Mouse (Mus musculus) neural tube, embryonic 10.5 days (tissue): ENCODE results near the gene Xirp2.
"Not testable (repeated sequence)": the region's sequence is repeated elsewhere in the genome, so short reads cannot be mapped to it uniquely, and the experiment has no call there.

Experiments used
- DNase-seq: peaks from one replicate; pipeline ENCODE4 v3.0.0-alpha.2; 2017; ENCODE audit warnings: low spot score; ENCODE audit errors: extremely low spot score

Xirp2 gene

DNA sequence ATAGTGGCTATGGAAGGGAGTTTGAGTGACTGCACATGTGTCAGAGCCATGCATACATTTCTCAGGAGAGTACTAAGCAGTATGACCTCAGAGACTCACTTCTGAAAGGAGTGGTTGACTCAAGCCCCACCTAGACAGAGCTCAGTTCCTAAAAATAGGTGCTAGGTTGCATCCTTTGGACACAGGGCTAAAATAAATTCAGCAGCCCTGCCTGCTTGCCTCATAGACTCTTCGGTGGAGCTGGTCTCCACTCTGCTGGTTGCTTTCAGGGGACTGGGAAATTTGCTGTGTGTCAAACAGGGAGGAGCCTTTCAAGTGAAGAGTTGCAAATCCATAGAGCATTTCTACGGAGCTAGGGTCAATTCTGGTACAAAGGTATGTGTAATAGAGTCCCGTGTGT, at the start of gene Xirp2:
TSS of gene Xirp2 (plus strand) at position 223 of the 400 bp plus-strand sequence.
- DNase-seq = no peak

DNA sequence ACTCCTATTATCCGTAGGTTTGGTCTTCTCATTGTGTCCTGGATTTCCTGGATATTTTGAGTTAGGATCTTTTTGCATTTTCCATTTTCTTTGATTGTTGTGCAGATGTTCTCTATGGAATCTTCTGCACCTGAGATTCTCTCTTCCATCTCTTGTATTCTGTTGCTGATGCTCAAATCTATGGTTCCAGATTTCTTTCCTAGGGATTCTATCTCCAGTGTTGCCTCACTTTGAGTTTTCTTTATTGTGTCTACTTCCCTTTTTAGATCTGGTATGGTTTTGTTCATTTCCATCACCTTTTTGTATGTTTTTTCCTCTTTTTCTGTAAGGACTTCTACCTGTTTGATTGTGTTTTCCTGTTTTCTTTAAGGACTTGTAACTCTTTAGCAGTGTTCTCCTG, 32.4 kb upstream of the Xirp2 start, which contains the start of gene Gm21830:
TSS of gene Gm21830 (plus strand) at position 301 of the 400 bp plus-strand sequence.
- not testable (repeated sequence) for DNase-seq

DNA sequence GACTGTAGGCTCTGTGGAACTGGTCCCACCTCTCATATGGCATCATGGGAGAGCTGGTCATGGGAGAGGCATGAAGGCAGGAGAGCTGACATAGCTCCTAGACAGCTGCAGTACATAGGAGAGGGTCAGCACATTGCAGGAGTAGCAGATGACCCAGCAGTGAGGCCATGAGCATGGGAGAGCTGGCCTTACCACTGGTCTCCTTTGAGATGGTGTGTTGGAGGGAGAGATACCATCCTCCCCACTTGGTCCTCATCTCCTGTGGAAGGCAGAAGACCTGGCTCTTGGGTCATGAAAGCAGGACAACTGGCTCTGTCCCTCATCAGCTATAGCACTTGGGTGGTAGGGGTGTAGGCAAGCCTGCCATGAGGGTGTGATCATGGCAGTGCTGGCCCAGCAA, 24.9 kb upstream of the Xirp2 start:
- DNase-seq = no peak

DNA sequence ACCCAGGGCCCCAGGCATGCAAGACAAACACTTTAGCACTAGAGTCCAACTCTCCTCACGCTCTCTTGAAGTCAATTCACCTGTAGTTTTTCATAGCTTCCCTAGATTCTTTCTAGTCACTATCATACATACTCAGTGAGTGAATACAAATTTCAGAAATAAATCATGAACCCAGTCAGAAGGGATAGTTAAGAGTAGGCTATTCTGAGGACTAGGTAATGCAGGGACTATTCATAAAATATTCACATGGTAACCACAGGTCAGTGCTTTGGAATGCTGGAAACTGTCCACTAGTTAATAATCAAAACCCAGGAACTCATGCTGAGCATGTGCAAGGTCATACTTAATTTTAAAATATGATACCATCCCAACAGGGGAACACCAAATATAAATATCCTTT, 23.0 kb upstream of the Xirp2 start:
- no peak for DNase-seq

DNA sequence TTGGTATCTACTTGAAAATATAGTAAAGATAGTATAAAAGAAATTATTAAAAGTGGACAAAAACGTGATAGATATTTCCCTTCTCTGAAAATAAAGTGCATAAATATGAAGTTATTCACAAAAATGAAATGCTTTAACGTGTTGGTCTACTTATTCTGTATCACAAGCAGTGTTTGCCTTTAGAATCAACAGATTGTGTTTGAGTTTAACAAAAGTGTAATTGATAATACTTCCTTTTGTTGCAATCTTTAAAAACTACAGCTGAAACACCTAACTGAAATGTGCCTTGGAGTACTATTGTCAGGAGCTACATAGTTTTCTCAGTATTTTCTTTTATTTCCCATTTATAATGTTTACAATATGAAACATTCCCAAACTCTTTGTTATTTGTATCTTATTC, 12.7 kb upstream of the Xirp2 start, which contains the start of gene Gm26727:
TSS of gene Gm26727 (minus strand) at position 101 of the 400 bp plus-strand sequence.
- no peak for DNase-seq

DNA sequence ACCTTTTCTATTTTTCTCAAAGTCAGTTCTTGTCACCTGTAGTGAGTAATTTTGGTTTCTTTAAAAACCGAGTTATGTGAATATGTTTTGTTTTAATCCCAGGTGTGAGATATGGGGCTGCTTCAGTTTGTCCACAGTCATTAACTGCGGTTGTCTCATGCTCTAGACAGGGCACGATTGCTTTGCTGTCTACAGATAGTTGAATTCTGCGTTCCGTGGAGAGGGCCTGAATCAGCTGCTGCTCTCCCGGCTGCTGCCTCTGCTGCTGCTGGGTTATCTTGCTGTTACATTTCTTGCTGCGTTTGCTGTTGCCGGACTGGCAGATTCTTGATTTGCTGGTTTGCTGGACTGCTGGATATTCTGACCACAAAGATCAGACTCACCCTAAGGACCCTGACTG, 7.5 kb upstream of the Xirp2 start:
- DNase-seq = no peak

DNA sequence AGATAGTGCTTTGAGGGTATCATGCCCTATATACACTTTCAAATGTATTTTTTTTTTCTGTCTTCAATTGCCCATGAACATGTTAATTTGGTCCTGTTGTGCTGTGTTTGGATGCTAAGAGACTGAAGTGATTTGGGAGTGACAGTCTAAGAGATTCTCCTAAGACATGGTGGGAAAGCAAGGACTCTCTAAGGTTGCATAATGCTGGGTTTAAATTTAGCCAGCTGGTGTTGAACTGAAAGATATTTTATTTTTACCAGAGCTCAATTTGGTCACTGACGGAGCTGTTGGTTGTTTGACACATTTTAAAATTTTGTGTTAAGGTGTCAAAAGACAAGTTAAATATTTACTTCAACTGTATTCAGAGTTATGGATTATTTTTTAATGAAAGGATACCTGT, 970 bp downstream of the Xirp2 start:
- DNase-seq = no peak

DNA sequence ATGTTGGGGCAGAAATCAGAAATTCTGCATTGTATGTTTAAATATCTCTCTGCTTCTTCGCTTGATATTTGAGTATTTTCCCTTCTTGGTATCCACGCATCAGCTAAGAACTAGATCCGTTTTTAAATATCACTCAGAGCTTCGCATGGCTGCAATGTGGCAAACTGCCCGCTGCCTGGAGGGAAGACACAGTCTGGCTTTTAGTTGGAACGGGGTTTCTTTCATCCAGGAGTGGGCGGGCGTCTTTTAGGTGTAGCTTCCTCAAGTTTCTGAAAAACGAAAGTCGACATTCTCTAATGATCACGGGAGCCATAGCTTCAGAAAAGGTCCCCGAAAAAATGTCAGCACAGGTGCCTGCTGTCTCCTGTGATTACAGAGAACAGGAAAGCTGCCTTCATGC, 1.4 kb downstream of the Xirp2 start:
- DNase-seq = no peak

DNA sequence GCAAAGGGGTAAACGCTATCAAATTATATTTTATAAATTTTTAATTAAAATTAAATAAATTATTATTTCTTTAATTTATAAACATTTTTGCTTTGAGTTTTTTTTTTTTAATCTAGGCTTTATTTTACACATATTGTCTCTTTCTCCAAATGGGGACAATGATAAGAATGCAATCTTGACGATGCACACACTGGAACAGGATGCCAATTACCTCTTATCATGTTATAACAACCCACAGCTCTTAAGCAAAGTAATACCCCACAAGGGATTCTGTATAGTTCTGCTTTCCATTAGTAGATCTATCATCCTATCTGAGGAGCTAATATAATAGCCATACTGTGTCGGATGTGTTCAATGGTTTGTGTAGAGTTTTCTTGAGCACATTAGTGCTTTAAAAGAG, 15.1 kb downstream of the Xirp2 start:
- DNase-seq = no peak

DNA sequence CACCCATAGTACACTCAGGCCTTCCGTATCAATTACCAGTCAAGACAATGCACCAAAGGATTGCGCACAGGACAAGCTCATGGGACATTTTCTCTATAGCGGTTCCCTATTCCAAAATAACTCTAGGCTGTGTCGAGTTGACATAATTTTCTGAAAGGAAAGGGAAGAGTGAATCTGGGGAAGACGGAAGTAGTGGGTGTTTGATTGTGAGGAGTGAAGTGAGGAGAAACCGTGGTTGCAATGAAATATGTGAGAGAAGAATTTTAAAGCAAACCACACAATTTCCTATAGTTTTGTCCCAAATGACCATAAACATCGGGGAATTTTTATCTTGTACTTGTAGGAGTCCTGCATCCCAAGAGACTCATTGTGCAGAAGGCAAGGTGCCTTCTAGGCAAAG, 21.2 kb downstream of the Xirp2 start:
- DNase-seq = no peak

DNA sequence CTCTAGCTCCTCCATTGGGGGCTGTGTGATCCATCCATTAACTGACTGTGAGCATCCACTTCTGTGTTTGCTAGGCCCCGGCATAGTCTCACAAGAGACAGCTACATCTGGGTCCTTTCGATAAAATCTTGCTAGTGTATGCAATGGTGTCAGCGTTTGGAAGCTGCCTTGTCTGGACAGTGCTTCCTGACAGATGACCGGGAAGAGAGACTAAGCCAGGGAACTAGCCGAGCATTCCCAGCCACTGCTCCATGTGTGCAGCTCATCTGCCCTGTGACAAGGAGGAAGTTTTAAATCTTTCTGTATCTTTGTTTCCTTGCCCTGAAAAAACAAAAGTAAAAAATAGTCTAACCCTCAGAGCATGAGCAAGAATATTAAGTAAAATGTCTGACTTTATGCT, 24.2 kb downstream of the Xirp2 start:
- not testable (repeated sequence) for DNase-seq

DNA sequence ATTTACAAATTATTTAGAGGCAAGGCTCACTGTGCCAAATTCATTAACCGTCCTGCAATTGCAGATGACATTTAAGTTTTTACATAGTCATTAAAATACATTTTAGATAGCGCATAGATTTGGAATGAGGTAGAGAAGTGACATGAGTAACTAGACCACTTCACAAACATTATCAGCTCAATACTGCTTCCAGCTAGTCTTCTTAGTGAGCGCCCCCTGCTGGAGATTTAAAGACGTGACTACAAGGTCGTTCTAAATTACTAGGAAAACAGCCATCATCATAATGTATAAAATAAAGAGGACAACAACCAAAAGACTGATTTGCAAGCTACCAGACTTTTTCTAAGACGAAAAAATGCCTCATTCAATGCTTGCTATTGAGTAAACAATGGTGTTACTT, 32.0 kb downstream of the Xirp2 start:
- peak; percentile 27 for DNase-seq

DNA sequence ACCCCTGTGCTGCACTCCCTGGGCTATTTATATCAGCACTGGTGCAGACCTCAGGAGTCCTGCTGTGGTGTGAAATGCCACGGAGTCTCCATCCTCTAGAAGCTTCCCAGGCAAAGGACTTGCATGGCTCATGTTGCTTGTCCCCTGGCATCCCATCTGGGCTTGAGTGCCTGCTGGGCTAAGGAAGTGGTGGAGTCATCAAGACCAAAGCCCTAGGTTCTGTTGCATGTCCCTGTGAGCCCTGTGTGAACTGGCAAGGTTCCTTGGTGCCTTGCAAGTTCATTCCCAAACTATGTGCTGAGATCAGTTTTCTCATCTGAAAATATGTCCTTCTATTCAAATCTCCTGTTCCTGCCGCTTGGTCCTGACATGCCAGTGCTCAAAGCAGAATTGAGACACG, 35.2 kb downstream of the Xirp2 start:
- no peak for DNase-seq

DNA sequence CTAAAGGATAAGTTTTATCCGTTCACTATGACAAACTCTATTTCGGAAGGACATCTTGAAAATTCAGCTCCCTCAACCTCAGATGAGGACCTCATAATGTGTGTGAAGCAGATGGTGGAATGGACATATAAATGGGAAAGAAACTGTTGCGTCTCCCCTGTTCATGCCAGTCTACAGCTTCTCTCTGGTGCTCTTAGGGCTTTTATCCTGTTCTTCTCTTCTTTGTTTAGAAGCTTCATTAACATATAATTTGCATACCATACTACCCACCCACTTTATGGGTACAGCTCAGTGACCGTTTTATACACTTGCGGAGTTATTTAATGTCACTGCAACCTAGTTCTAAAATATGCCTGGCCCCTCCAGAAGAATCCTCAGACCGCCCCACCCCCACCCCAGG, 40.9 kb downstream of the Xirp2 start:
- DNase-seq = no peak

DNA sequence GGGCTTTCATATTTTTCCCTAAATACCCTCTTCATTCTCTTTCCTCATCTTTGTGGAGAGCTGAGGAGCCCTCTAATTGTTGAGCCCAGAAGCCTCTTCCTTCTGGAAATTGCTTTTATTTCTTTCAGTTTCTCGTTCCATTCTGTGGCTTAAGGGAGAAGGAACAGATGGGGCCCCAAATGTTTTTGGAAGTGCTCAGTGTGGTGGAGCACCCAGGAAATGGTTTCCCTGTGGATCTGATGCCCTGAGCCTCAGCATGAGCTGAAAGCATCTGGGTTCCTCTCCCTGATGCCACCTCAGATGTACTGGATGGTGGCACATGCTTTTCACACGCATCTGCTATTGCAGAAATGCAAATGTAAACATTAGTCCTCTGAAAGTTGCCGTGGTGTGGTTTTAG, 41.4 kb downstream of the Xirp2 start:
- DNase-seq = no peak

DNA sequence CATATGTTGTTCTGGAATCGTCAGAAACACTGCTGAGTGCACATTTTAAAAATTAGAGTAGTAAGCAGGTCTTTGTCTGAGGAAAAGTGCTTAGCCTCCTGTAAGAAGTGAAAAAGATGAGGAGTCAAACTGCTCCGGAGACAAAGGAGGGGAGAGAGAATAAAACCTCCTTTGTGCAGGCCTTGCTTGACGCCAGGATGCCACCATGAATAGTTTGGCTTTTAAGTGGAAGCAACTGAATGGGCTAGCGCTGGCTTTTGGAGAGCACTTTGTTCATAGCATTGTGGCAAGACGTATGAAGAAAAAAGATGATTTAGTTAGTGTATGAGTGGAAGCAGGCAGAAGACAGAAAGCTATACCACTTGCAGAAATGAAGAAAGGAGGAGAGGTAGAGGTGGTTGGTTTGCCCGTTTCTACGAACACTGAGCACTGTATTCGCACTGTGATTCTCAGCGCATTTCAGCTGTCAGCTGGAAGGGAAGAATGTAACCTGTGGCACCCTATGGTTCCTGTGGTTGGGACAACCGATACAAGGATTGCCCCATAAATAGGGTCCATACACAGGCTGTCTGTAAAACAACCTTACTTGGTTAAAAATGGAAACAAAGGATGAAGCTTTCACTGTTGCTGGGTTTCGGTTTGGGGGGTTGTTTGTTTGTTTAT, 42.8 kb downstream of the Xirp2 start:
- no peak for DNase-seq

DNA sequence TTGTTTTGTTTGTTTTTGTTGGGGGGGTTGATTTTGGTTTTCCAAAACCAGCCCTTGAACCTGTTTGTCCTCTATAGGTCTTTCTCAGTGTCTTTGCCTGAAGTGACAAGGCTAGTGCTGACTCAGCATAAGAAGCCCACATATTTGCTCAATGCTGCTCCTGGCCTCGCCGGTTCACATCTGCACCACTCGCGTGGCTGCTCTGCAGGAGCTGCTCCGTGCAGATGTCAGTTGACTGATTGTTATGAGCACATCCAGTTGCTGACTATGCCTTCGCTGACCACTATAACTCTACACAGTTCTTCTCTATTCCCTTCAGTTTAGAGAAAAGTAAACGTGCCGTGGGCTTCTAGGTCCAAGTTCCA, 43.3 kb downstream of the Xirp2 start:
- DNase-seq = peak; percentile 36

DNA sequence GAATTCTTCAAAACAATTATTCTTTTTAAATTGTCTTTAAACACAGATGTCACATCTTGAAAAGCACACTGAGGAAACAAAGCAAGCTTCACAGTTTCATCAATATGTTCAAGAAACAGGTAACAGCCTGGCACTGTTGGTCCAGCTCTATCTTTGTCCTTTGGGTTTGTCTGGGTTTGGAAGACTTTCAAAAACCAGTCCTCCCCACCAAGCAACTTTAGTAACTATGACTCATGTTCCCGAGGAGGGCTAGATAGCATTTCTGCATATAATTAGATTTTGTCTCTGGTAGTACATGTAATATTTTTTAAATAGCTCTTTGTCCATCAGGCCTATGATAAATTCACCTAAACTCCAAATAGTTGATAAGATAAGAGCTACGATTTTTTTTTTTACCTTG, 59.7 kb downstream of the Xirp2 start:
- no peak for DNase-seq

DNA sequence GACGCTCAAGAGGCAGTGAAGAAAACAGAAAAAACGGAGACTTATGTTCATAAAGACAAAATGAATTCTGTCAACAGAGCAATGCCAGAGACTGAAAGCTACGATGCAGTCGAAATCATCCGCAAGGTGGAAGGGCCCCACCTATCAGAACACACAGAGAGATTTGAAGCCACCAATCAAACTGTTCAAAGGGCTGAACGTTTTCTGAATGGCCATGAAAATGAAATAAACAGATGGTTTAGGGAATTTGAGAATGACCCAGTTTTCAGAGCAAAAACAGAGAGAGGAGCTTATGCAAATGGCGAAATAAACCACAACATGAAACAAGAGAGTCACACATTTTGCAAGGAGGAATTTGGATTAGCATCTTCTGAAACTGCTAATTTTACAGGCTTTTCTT, 70.6 kb downstream of the Xirp2 start:
- no peak for DNase-seq

DNA sequence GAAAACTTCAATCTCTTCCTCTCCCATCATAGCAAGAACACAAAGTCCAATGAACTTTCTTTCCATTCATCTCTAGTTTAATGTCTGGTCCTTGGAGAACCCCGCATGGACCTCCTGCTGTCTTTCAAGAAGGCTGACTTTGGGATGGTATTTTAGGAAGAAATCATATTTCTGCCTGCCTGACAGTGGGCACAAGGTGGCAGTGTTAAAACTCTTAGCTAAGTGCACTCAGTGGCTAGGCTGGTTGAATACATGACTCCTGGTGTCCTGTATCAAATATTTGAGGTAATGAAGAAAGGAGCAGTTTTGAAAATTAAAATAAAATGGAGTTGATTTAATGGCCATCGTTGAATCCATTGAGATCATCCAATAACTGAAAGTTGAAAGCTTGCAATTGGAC, 89.5 kb downstream of the Xirp2 start:
- no peak for DNase-seq

DNA sequence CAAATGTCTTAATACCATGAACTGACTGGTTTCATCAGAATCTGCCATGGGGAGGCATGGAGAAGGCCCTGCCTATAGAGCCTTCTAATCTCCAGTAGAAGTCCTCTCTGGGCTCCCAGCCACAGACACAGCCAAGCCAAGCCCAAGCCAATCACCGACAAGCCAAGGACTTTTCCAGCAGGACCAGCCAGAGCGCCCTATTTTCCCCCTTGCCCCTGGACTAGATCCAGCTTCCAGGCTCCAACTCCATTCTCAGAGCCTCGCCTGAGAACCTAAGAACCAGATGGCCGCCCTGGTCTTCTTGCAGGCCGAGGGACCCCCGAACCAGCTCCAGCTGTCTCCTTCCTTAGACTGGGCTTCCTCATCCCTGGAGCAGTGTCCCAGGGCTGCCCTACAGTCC, 93.6 kb downstream of the Xirp2 start:
- no peak for DNase-seq

DNA sequence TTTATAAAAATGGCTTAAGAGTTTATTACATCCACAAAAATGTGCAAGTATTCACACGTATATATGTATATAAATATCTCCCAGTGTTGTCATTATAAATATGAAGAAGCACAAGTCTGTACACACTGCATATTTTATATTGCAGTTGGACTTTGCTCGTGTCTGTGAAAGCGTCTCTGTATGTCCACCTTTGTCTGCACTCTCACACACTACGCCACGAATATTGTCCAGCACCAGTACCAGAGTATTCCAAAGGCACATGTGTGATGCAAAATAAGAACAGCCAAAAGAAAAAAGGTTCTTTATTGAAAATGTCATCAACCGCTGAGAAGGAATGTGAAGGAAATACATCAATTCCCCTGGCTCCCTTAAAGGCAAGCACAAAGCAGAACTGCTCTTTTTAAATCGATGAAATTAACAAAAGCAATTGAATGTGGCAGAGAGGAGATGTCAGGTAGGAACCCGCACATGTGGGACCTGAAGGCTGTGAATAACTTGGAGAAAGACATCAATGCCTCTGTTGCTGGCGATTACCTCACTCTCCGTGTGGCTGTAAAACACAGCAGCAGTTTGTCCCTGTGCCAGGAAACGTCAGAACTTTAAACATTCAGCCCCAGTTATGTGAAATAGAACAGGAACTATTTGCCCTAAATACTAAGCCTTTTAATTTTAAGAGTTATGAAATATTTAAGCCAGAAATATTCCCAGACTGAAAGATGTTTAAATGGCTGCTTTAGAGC, 96.3 kb downstream of the Xirp2 start:
- no peak for DNase-seq

DNA sequence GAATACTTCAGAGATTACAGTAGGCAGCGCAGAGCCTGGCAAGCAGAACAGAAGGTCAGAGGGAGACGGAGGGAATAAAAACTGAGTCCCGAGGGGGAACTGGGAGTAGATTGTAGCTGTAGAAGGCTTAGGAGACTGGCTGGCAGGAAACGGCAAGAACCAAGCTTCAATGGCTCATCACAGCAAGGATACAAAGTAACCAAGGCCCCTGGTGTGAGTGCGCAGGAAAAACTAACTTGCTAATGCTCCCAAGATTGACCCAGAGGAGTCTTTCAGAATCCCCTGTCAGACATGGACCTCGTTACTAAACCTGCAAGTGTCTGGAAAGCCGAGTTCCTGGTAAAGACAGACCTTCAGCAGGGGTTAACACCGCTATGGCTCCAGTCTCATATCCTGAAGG, 98.6 kb downstream of the Xirp2 start:
- DNase-seq = no peak
